Mouse (Mus musculus) cortical plate, adult 2 months (tissue): Measurements from ENCODE around the gene Mafk. TPM values are rescaled to one million over a fixed set of nuclear protein-coding genes. Genes with fewer than 3 reads are reported as not detected.

Experiments
- H3K27ac ChIP-seq: fragments of 200-500 bp; 2 replicates; pipeline ENCODE4 v1.5.1; 2012; ENCODE audit warnings: low read length, control low read depth, inconsistent platforms; ENCODE audit not compliant: insufficient read depth
- H3K4me1 ChIP-seq: fragments of 200-500 bp; 2 replicates; pipeline ENCODE4 v1.6.1; 2011; ENCODE audit warnings: low read length; ENCODE audit not compliant: control insufficient read depth, insufficient read depth
- H3K4me3 ChIP-seq: fragments of 200-500 bp; 2 replicates; pipeline ENCODE4 v1.5.1; 2011; ENCODE audit warnings: mild to moderate bottlenecking, low read length, control low read depth; ENCODE audit not compliant: insufficient read depth
- CTCF ChIP-seq: fragments of 200-500 bp; IDR thresholded peaks from 2 replicates; pipeline ENCODE4 v1.5.1; 2011; ENCODE audit warnings: mild to moderate bottlenecking, control low read depth, low read length; ENCODE audit not compliant: insufficient read depth; ENCODE audit errors: extremely low read depth
- POLR2A ChIP-seq: fragments of 200-500 bp; IDR thresholded peaks from 2 replicates; pipeline ENCODE4 v1.6.1; 2011; ENCODE audit warnings: mild to moderate bottlenecking, low read length, control low read depth; ENCODE audit not compliant: insufficient read depth; ENCODE audit errors: extremely low read depth
- polyA plus RNA-seq: library from polyadenylated mRNA; depleted of rRNA; stranded (reverse); fragments of >200 nt; gene quantifications from 2 replicates; pipeline ENCODE4 v1.2.3, GENCODE M21; 2012

Gene Mafk
- polyA plus RNA-seq, 1 experiment = 7.9 TPM

- Histone ChIP-seq H3K4me1 (peaks cover 14% of the 10 kb centered on the region), H3K4me3 (no peak overlapping the region), H3K27ac (no peak overlapping the region)
- TF ChIP-seq CTCF (no peak), POLR2A (no peak)
These were observed 4.8 kb downstream of the Mafk start for GRCm38 (mm10) chr5:139796001-139796620.

- Histone ChIP-seq H3K4me3 (no peak overlapping the region), H3K27ac (peak overlapping the region; percentile 61), H3K4me1 (peaks cover 14% of the 10 kb centered on the region)
- TF ChIP-seq CTCF (no peak), POLR2A (no peak)
These were observed 5.6 kb downstream of the Mafk start for GRCm38 (mm10) chr5:139796900-139797299.

- no peak overlapping the region for H3K4me3 ChIP-seq
- peak overlapping the region; percentile 61 for H3K27ac ChIP-seq
- peaks cover 9% of the 10 kb centered on the region for H3K4me1 ChIP-seq
- no peak for TF ChIP-seq CTCF
- no peak for TF ChIP-seq POLR2A
These were observed 6.3 kb downstream of the Mafk start for GRCm38 (mm10) chr5:139797473-139798167.

- TF ChIP-seq CTCF (no peak), POLR2A (no peak)
- Histone ChIP-seq H3K4me1 (peaks cover 9% of the 10 kb centered on the region), H3K4me3 (no peak overlapping the region), H3K27ac (no peak overlapping the region)
These were observed 7.0 kb downstream of the Mafk start for GRCm38 (mm10) chr5:139798168-139798900.

- H3K4me1 ChIP-seq = peaks cover 9% of the 10 kb centered on the region
- no peak overlapping the region for H3K27ac ChIP-seq
- H3K4me3 ChIP-seq = no peak overlapping the region
- TF ChIP-seq POLR2A = no peak
- no peak for TF ChIP-seq CTCF
These were observed 7.7 kb downstream of the Mafk start for GRCm38 (mm10) chr5:139799041-139799440.

- no peak for TF ChIP-seq CTCF
- TF ChIP-seq POLR2A = no peak
- H3K27ac ChIP-seq = no peak overlapping the region
- H3K4me3 ChIP-seq = no peak overlapping the region
- H3K4me1 ChIP-seq = peaks cover 9% of the 10 kb centered on the region
These were observed 8.7 kb downstream of the Mafk start for GRCm38 (mm10) chr5:139799801-139800590.

GRCm38 (mm10) chr5:139801231-139801630 is 9.9 kb downstream of the Mafk start:
- no peak overlapping the region for H3K27ac ChIP-seq
- no peak overlapping the region for H3K4me3 ChIP-seq
- TF ChIP-seq CTCF (no peak), POLR2A (no peak)
- H3K4me1 ChIP-seq = peaks cover 9% of the 10 kb centered on the region

- Histone ChIP-seq H3K4me1 (peaks cover 9% of the 10 kb centered on the region), H3K4me3 (no peak overlapping the region), H3K27ac (no peak overlapping the region)
- TF ChIP-seq POLR2A (no peak), CTCF (no peak)
These were observed 10.6 kb downstream of the Mafk start for GRCm38 (mm10) chr5:139801880-139802279.

GRCm38 (mm10) chr5:139803165-139803564 is 11.9 kb downstream of the Mafk start:
- H3K27ac ChIP-seq = no peak overlapping the region
- no peak overlapping the region for H3K4me3 ChIP-seq
- TF ChIP-seq CTCF (no peak), POLR2A (no peak)
- H3K4me1 ChIP-seq = peaks cover 2% of the 10 kb centered on the region; the same call in 1 of the 2 replicates
